Mouse (Mus musculus) granulocyte monocyte progenitor cell, adult 5-6 weeks (primary cell): ENCODE measurements around the gene Npr2. TPM values are rescaled to one million over a fixed set of nuclear protein-coding genes. Genes with fewer than 3 reads are reported as not detected.
"Not testable (repeated sequence)": the region's sequence is repeated elsewhere in the genome, so short reads cannot be mapped to it uniquely, and the experiment has no call there.

Source experiments
- ATAC-seq: replicated peaks from 2 replicates; pipeline ENCODE4 v1.8.0; 2016; ENCODE audit warnings: mild to moderate bottlenecking, moderate TSS enrichment, inconsistent platforms; ENCODE audit not compliant: poor library complexity, severe bottlenecking
- total RNA-seq, 2 experiments: library from RNA; stranded (forward) in 1 of 2; stranded (reverse) in 1 of 2; fragments of 200-712, 200-1000 nt in 1 of 2; fragments of >200 nt in 1 of 2; fragmentation: Nextera tagmentation in 1 of 2; gene quantifications; 2 replicates each; pipeline ENCODE4 v1.2.3; 2014 to 2017

Gene Npr2
- total RNA-seq (2014; fragmentation: Nextera tagmentation), result 0.64 TPM in 1 of 2 replicates, not detected in the other
- total RNA-seq (2017), result 0.31 and 0.56 TPM in 2 replicates

DNA sequence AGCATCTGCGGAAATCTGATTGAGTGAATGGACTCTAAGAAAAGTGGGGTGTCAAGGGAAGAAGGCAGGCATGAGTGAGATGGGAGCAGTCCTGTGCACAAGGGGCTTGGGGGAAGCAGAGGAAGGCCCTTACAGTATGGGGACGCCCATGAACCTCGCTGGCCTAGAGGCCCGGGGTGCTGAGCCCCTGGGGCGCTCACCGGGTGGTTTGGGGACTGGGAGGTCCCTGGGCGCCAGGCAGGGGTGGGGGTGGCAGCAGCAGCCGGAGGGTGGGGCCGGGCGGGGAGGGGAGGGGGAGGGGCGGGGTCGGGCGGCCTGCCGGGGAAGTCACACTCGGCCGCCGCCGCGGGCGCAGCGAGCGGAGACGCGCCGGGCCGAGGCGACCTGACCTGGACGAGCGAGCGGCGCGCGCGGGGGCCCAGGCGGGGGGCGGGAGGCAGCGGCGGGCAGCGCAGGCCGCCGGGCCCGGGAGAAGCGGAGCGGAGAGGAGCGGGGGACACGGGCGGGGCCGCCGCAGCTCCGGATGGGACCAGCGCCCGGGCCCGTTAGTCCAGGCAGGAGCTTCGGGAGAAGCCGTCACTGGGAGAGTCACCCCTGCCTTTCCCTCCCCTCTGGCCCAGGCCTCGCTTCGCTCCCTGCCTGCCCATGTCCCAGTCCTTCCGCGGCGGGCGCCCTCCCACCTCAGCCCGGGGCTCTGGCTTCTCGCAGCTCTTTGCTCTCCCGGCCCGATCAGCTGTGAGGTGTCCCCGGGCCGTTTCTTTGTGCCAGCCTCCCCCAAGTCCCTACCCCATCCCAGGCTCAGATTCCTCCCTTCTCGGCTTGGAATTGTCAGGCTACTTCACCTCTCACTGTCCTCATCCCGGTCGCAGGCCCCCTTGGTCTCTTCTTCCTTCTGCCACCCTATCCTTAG is at the start of gene Npr2:
Gene Npr2 (plus strand): TSS at position 890 of the 910 bp plus-strand sequence.
- peak; percentile 23; the same call in 1 of the 2 replicates for ATAC-seq

DNA sequence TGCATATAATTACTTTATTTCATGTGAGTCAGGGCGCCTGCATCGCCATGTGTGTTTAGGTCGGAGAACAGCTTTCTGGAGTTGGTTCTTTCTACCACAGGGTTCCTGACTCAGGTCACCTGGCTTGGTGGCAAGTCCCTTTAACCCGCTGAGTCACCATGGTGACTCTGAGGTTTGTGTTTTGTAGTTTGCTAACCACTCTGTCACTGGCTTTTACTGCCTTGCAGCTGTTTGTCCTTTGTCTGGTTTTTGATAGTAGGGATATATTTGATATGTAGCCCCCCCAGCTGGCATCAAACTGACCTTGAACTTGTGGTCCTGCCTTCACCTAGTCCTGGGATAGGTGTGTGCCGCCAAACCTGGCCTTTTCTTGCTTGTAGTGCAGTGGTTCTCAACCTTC is 49.5 kb upstream of the Npr2 start:
- no peak for ATAC-seq

DNA sequence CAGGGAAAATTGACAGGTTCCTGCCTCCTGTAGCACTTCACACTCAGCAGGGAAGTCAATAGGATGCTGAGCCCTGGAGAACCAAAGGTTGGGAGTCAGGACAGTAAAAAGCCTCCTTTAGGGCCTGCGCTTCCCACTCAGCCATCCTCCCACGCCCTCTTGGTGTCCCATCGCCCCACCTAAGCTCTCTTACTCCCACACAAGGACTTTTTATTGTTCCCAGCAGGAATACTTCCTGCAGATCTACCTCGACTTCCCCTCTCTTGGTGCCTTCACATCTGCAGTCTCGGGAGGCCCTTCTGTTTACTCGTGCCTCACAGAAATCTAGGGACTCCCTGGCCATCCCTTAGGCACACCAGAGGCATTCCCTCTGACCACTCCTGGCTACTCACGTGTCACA is 48.3 kb upstream of the Npr2 start:
- ATAC-seq, result no peak

DNA sequence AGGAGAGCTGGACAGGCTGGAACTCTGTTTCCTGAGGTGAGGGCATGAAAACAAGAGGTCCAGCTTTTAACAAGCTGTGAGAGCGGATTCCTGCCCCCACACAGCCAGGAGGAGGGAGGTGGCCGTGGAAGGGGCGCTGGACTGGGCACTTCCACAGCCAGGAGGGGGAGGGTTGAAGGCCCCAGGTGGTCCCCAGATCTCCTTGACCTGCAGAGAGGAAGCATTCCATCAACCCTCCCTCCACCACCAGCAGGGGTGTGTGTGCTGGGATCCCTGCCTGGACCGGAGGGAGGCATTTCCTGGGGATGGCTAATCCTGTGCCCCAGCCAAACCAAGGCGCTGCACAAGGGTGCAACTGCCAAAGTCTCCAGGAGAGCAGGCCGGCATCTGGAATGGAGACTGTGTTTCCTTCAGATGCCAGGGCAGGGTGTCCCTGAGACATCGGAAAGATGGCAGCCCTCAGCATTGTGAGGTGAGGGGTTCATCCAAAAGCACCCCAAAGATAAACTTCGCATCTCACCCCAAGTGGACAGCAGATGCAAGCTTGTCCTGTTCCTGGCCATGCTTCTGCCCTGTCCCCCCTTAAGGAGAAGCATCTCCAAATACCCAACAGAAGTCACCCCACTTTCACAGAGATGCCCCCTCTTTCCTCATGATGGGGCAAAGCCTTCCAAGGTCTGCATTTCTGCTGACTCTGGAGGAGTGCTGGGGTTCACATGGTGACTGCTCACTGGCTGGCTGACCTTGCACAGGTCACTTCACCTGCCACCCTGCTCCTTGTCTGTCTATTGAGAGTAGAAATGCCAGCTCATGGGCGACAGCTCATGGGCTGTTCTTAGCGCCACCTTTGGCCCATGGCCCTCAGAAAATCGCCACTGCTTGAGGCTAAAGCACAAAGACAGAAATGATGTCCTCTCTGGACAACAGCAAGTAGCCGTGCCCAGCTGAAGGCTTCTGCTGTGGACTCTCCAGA is 47.0 kb upstream of the Npr2 start, which contains the start of gene Msmp:
Gene Msmp (minus strand): TSS at position 51 of the 973 bp plus-strand sequence.
- ATAC-seq, result no peak

DNA sequence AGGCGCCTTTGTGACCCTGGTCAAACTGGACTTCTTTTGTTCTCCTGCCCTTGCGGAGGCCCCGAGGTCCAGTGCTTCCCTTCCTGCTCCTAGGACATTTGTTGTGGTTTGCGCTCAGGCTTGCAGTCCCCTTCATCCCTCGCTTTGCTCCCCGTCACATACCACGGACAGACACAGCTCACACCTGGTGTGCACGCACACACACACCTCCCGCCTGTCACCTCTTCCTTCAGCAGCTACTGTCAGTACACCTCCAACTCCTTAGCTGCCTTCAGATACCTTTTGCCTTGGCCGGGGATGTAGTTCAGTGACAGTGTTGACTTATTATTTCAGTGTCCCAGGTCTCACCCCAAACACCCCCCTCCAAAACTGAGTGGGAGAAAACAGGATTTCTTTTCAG is 46.1 kb upstream of the Npr2 start:
- no peak for ATAC-seq

DNA sequence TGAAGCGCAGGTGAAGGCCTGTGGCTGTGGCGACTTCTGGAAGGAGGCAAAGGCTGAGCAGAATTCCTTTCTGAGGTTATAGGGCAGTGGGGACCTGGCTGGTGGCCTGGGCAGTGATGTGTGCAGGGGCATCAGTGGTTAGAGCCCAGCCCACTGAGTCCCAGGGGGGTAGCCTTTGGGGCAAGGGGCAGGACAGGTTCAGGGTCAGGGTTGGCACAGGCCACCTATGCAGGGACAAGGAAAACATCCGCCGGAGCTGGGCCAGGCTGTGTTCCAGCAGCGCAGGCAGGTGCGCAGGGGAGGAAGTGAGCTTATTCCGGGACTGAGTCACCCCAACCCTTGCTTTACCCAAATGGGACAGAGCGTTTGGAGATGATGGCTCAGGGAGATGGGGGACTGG is 45.3 kb upstream of the Npr2 start:
- ATAC-seq, result peak; percentile 40; the same call in 1 of the 2 replicates

DNA sequence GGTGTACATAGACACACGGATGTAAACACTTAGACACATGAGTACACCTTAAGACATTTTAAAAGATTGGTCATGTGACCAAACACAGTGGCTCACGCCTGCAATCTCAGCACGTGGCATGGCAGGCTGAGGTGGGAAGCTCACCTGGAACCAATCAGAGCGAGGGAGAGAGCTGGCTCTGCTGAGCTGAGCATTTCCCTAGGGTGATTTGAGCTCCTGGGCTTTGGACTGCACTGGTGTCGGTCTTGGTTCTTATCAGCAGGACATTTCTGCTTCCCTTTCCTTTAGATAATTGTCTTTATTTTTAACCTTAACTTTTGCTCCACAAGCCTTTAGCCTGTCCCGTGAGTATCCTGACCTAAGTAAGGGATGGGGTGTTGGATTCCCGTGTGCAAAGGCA is 44.1 kb upstream of the Npr2 start:
- ATAC-seq, result no peak

DNA sequence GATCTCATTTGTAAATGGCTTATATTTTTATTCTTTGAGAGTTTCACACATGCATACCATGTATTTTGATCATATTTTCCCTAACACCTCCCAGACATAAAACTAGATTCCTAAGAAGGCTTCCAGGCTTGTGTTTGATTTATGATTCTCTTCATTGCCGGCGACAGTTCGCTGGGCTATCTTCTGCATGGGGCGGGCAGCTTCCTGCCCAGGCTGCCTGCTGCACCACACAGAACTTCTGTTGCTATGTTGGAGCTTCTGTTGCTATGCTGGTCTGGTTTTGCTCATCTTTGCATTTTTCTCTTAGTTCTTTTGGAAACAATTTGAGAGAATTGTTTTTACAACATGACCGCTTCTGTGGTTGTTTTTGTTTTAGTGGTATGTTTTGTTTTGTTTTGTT is 40.2 kb upstream of the Npr2 start:
- no peak for ATAC-seq

DNA sequence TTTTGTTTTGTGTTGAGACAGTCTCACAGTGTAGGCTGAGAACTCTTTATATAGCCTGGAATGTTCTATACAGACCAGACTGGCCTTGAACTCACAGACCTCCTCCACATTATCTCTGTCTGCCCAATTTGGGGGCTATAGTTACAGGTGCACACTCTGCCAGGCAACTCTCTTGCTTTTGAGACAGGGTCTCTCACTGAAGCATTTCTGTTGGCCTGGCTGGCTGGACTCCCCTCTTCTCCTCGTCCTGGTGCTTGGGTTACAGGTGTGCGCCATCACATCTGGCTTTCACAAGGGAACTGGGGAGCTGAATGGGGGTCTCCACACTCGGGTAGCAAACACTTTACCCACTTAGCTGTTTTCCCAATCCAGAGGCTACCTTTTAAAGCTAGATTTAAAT is 39.8 kb upstream of the Npr2 start:
- no peak for ATAC-seq

DNA sequence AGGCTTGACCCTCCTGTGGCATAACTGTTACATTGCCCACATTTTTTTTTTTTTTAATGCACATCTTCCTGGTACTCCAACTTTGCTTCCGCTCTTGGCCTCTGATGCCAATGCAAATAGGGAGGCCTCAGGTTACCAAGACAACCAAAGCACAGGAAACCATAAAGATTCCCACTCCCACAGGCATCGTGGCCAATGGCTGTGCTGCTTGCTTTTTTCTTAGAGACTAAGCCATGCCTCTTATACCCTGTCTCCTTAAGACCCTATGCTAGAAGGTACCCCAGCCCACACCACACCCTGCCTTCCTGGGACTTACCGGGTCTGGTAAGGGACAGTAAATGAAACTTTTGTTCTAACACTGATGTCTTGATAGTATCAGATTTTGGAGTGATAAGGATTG is 38.3 kb upstream of the Npr2 start:
- peak; percentile 17; the same call in 1 of the 2 replicates for ATAC-seq

DNA sequence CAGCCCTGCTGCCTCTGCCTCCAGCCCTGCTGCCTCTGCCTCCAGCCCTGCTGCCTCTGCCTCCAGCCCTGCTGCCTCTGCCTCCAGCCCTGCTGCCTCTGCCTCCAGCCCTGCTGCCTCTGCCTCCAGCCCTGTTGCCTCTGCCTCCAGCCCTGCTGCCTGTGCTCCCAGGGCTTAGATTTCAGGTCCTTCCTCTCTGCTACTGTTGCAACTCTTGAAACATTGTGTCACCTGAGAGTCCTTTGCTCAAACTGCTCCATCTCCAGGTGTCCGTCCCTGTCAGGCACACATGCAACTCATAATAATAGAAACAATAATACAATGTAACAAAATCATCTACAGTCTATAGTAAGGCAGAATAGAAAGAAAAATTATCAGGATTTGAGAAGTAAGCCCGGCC is 35.1 kb upstream of the Npr2 start:
- ATAC-seq, result not testable (repeated sequence)

DNA sequence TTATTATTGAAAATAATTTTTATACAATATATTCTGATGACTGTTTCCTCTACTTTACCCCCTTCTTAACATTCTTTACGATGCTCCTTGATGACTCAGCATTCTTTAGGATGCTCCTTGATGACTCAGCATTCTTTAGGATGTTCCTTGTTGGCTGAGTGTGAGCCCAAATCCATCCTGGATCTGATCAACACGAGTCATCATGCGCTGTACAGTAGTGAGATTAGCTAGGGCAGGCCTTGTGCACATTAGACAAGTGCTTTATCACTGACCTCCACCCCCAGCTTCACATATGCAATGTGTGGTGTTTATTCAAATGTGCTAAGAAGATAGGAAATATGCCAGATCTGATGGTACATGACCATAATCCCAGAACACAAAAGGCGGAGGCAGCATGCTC is 33.5 kb upstream of the Npr2 start:
- no peak for ATAC-seq

DNA sequence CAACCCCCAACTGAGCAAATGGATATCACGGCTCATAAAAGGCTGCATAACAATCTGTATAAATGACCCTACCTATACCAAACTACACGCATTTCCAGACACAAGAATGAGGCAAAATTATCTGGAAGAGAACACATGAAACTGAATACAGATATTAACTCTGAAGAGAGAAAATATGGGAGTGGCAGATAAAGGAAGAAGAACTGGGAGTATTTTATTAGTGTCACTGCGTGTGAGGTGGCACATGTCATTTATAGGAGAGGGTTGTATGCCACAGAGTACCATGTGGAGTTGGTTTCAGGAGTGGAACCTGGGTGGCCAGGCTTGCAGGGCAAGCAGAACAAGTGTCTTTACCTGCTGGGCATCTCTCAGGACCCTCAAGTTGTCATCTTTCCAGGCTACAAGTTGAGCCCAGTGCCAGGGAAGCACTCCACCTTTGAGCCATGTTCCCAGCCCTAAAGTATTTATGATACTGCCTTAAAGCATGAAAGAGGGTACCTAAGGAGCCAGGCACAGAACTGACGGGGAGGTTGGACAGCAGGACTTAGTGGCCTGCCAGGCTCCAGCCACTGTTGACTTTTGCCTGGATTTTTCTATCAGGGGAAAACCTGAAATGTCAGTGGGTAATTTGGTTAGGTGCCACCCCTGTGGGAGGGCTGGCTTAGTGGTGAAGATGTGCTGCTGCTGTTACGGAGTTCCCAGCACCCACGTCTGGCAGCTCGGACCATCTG is 32.9 kb upstream of the Npr2 start:
- no peak for ATAC-seq

DNA sequence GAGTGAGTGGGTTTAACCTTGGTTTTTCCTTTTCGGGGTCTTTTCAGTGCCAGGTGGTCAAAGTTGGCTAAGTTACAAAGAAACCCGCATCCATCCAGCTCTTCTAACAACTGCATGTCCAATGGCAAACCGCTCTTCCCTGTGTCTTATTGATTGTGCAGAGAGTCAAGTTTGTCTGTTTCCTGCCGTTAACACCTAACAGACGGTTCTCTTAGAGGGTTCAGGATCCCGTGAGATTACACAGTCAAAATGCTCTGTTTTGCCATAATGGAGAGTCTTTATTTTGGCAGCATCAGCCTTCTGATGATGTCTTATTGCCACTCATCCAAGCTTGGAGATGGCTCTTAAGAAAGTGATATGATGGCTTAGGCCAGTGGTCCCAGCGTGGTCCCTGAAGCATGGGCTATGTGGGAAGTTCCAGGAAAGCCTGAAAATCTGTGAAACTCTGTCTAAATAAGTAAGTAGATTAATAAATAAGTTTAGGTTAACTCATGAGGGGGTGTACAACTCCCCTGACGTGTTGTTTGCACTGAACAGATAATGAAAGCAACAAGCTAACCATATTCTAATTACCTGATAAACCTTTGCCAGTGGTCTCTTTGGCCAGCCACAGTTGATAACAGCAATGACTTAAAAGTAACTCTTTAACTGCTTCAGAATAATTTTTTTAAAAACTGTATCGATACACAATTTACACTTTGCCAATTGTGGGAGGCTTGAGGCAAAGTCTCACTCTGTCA is 31.4 kb upstream of the Npr2 start:
- ATAC-seq, result no peak

DNA sequence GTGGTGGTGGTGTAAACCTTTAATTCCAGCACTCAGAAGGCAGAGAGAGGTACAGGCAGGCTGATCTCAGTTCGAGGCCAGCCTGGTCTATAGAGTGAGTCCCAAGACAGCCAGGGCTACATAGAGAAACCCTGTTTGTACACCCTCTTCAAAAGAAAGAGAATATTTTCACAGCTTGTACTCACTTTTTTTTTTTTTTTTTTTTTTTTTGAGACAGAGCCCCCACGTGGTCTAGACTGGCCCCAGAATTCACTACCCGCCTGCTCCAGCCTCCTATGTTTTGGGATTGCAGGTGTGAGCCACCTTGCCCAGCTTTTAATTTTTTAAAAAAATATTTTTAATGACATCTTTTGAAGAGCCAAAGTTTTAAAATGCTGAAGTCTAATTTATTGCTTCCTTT is 27.6 kb upstream of the Npr2 start:
- no peak for ATAC-seq

DNA sequence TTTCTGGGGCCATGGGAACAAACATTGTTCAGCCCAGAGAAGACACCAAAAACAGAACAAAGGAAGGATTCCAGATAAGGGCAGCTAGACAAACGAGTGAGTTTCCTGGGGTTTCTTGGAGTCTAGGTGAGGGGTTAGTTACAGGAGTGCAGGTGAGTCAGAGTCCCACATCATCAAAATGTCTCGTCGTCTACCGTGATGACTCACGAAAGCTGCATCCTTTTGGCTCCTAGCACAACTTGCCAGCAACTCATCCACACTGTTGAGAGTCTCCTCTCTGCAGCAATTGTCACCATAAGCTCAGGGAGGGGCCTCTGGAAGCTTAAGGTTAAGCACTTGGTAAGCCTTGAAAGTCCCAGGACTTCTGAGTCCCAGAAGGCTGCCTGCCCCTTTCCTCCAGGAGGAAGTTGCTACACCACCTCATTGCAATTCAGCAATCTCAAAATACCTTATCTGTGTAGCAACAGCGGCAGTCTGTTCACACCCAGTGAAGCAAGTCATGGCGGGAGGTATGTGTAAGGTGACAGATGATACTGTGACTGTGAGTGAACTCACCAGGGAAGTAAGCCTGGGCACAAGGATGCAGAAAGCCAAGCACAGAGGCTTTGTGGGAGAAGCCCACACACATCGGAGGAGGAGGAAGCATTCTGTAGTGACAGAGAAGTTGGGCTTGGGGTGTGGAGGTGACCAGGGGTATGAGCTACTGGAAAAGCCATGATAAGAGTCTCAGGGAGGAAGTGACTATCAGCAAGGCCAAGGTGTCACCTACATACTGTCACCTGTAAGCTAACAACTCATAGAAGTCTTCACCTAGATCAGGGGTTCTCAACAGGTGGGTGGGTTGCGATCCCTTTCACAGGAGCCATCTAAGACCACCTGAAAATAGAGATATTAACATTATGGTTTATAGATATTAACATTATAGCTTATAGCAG is 26.7 kb upstream of the Npr2 start:
- peak; percentile 96 for ATAC-seq

DNA sequence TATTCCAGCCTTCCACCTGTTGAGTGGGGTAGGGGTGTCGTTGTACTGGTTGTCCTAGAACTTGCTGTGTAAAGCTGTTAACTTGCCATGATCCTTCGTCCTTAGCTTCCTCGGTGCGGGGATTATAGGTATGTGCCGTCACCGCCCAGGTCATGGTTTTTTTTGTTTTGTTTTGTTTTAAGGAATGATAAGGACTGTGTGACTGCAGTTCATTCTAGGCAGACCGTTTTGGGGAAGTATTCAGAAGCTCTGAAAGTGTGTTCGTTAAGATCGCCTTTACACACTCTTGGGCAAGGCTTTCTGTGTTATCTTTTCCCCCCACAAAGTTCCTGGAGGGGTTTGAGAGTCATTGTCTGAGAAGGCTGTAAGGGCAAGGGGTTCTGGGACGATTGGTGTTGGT is 19.2 kb upstream of the Npr2 start:
- peak; percentile 65 for ATAC-seq

DNA sequence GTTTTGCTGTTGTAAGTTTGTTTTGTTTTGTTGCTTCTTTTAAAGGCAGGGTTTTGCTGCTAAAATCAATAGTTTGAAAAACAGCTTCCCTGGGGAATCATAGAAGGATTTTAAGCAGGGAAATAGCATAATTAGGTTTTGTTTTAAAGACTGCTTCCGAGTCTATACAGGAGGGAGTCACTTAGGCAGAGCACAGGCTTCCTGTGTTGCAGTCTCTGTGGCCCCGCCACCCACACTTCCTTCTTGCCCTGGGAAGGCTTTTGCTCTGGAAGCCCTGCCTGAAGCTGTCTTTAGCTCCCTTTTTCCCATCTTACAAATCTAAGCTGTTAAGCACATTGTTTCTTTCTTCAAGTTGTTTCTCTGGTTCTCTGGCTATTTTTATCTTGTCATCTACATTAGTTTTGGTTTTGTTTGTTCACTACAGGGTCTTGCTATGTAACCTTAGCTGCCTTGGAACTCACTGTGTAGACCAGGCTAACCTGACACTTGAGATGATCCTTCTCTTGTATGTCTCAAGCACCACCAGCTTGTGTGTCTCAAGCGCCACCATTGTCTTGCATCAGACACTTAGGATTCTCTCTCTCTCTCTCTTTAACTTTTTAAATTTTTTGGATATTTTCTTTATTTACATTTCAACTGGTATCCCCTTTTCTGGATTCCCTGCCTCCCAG is 18.5 kb upstream of the Npr2 start:
- ATAC-seq, result peak; percentile 67
